Mouse (Mus musculus) layer of hippocampus, postnatal 36 days (tissue): ENCODE data around the gene Sptssb. TPM values are rescaled to one million over a fixed set of nuclear protein-coding genes. Genes with fewer than 3 reads are reported as not detected.

Experiments used
- DNase-seq, 2 experiments: peaks; one replicate each; pipeline ENCODE4 v3.0.0; 2022
- total RNA-seq, 2 experiments: library from RNA; stranded (reverse); gene quantifications; 2 replicates each; pipeline ENCODE4 v1.2.3; 2021

Gene Sptssb
- total RNA-seq, 2 experiments from 2014 or later: 1.3 to 2.3 TPM

DNA sequence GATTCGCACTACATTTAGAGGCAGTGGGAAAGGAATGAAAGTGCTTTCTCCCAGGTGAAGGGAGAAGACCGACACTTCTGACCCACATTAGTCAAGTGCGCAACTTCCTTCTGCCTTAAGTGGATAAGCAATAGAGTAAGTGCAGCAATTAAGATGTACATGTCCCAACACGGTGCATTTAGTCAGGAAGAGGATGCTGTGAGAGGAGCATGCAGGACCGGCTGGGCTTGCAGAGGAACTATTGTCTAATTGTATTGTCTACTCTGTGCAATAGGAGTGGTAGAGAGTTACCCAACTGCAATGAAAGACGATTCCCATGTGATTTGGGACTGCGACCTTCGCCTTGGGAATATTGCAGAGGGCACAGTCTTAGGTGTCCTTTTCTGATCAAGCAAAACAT lies 30.2 kb downstream of the Sptssb start:
- DNase-seq: no peak

DNA sequence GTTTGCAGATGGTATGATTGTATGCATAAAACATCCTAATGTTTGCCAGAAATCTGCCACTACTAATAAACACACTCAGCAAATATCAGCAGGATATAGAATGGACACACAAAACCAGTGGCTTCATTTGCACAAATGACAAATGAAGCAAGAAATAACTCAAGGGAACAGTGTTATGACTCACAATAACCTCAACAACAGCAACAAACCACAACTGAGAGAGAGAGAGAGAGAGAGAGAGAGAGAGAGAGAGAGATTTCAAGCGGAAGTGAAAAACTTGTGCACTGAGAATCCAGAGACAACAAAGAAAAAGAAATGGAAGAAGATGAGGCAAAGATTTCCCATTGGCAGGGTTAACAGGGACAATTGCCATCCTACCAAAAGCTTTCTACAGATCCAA lies 35.2 kb downstream of the Sptssb start:
- no peak for DNase-seq

DNA sequence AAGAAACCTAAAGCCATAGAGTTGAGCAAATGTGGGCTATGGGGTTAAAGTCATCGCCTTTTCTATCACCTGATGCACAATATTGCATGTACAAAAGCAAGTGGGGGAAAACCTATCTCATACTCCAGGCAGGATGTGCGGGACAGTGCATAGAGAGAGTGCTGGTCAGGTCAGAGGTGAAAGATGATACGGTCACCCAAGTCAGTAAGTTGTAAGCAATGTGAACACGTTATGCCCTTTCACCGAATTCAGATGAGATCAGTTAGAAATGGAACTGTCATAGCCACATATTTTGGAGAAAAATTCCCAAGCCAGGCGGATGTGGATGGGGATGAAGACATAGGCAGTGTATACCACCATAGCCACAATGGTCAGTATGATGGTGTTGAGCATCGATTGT lies 39.1 kb downstream of the Sptssb start:
- no peak for DNase-seq

DNA sequence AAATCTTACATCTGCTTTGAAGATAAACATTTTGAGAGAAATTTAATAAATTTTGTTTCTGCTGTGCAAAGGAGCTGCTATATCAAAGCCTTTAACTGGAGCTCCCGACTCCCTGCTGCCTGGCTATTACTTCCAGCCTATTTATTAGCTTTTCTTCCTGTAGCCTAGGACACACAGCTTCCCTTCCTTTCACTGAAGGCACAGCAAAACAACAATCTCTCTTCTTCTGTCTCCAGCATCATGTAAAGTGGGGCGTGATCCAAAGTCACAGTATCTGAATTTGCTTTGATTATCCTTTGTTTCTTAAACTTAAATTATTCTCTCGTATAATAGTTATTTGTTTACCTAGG lies 39.9 kb downstream of the Sptssb start:
- no peak for DNase-seq

DNA sequence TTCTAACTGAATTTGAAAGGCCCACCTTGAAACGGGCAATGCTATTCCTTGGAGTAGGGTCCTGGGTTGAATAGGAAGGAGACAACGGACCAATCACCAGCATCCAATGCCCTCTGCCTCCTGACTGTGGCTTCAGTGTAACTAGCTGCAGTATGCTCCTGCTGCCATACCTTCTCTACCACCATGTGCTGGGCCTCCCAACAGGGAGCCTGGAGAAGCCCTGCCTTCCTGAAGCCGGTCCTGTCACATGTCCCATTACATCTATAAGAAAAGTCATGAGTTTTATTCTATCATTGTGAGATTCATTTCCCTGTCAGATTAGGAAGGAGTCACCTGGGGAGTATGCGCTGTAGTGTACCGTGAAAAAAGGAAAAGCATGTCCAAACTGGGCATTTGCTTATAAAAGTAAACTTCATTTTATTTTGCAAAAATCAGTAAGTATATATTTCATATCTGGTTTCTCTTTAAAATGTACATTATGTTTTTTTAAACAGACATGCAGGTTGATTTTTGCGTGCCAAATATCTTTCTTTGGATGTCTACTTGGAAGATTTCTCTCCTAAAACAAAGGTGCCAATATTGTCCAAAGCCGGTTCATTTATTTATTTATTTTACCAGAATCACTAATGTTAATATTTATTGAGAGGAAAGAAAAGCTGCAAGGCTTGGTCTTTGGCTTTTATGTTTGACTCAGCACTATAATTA lies 40.4 kb downstream of the Sptssb start:
- DNase-seq: no peak

DNA sequence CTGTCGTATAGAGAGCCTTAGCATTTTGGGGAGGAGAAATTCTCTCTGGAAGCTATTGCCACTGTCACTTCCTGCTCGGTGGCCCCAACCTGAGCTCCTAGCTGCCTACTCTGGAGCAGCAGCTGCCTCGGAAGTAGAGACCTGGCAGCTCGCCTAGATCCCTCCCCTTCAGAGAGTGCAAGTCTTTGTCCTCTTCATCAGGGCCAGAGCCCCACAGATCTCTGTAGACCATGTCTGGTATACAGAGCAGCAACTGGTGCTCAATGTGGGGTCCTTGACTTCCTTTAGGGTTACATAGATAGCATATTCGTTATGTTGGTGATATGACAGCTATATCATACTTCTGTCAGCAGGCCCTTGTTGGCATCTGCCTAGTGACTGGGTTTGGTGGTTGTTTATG lies 41.3 kb downstream of the Sptssb start:
- DNase-seq: no peak

DNA sequence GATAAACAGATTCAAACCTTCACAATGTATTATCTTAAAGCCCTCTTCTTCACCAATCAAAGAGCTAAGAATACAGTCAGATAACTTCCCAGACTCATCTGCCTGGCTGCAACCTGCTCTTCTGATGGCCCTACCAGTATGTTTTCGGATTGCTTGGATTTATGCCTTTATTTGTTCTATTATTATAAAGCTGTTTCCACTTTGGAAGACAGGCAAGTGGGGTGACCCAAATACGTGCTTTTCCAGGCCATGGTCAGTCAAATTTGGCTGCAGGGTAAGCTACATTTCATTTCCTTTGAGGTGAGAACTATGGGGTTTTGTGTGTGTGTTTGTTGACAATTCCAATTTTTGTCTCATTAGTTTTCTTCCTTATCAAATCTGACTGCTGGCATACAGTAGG lies 43.2 kb downstream of the Sptssb start:
- no peak for DNase-seq

DNA sequence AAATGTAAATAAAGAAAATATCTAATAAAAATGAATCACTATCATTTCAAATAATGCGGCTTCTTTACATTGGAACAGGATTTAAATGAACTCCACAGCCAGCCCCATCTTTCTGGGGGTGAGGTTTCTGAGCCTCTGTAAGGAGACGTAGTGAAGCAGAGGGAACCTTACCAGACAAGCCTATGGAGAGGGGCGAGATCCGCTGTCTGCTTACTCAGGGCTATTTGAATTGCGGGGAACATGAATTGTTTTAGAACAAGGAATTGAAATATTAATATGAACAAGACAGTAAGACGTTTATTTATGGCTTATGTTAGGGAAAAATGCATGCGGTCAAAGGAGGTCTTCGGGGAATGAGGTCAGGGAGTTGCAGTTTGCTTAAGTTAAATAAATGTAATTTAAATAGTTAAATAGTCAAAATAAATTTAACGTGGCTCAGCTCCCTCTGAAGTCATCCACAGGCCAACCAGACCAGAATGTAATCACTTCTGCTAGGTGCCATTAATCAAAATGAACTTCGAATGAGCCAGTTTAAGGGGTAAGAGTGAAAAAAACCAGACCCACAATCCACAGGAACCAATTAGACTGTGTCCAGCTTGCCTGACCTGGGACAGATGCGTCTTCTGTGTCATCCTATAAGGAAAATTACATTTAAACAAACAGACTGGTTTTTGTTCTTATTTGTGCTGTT lies 46.6 kb downstream of the Sptssb start:
- no peak for DNase-seq

DNA sequence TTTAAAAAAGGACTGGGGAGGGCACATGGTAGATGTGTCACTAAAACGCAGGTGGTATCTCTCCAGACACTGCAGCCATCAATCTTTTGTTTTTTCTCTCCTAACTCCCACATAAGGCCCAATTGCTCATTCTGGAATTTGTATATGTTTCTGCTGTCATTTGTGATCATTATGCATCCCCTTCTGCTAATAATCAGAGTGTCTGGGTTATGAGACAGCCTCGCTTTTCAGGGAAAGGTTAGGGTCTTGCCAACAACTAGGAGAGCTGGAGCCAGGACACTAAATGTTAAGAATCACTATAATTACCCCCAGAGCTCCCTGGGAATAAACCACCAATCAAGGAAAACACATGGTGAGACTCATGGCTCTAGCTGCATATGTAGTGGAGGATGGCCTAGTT lies 47.3 kb downstream of the Sptssb start:
- no peak for DNase-seq

DNA sequence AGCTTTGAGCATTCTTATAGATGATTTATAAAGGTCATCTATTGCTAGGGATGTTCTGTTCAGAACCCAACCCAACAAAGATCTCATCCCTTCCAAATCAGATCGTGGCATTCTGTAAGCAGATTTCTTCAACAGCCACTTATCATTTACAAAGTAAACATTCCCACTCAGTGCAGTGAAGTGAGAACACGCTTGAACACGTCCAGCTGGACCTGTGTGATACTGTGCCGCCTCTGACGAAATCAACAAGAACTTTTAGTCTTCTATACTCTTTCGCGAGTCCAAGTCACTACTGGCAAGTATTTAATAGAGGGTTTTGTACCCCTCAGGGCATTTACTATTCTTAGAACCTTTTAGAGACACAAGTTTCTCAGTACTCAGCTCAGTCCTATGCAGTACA lies 51.3 kb downstream of the Sptssb start:
- no peak for DNase-seq

DNA sequence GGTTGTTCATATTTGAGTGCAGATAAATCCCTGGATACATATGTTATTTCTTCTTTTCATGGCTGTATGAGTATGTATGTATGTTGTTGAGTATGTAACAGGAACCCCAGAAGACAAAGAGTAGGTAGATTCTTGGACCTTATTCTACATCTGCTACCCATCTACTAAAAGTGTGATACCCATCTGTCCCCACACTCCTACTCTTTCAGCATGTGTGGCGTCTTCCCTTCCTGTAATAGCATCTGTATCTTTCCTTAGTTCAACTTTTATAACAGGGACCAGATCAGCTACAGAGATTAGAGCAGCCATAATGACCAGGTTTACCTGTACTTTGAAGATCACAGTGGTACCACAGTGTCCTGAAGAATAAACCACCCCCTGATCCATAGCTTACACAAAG lies 56.6 kb downstream of the Sptssb start:
- DNase-seq: no peak

DNA sequence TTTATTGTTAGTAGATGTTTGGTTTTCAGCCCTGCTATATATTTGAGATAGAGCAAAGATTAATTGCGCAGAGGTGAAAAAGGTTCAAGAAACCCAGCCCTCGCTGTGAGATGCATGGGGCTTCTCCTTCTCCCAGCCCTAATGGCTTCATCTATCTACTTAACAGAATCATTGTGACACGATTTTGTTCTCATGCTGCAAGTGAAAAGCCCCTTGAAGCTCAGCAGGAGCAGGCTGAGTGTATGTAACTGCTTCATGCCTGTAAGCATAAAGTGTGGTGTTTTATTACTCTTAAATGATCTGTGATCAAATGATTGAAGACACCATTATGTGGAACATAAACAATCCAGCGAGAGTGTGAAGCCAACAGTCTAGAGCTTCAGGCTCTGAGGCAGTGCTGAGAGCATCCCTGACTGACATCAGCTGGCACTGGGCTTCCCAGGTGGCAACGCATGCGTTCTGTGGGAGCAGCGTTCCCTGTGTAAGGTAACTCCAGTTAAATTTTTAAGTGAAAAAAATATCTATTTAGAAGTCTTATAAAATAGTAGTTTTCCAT lies 58.8 kb downstream of the Sptssb start:
- no peak for DNase-seq

DNA sequence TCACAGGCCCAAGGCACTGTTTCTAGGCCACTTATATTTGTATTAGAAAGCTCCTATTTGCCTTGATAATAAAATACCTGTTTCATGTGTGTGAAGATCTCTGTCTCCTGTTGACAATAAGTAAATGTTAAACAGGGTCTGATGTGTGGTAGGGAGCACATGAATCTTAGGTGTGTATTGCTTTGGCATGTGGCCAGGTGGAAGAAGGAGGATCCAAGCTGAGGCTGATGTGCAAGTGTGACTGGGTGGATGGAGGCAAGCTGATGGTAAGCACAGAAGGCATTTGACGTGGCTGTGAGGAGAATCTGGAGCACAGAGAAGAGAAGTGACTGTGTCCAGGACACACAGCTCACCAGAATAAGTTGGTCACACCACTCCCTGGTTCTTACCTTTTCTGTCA lies 60.6 kb downstream of the Sptssb start:
- no peak for DNase-seq

DNA sequence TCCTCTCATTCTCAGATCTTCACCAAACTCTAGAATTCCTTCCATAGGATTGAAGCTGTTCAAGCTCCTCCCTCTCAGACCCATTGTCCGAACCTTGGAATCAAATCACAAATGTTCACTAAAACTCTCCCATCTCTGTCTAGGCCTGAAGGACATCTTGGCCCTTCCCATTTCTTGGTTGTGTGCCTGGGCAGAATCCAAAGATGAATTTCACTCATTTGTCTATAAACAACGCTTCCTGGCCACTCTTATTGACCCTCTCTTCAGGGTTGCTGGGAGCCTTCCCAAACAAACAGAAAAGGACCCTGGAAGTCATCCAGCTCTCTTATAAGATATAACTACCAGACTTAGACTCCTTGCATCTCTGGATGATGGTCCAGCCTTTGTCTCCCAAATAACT lies 61.8 kb downstream of the Sptssb start:
- DNase-seq: no peak

DNA sequence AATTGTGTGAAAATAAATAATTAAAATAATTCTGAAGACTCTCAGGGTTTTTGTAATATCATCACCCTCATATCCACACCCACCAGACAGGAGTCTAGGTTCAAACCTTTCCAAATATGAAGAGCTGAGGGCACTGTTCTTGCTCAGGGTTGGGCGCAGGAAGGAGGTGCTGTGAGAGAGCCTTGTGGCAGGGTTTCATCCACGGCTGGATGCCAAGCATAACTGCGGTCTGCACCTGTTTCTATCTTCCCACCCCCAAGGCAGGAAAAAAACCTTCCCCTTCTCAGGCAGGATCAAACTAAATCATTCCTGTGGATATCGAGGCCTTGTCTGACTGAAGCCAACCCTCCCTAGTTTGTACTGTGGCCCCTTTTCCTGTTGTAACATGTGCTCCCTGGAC lies 62.2 kb downstream of the Sptssb start:
- no peak for DNase-seq

DNA sequence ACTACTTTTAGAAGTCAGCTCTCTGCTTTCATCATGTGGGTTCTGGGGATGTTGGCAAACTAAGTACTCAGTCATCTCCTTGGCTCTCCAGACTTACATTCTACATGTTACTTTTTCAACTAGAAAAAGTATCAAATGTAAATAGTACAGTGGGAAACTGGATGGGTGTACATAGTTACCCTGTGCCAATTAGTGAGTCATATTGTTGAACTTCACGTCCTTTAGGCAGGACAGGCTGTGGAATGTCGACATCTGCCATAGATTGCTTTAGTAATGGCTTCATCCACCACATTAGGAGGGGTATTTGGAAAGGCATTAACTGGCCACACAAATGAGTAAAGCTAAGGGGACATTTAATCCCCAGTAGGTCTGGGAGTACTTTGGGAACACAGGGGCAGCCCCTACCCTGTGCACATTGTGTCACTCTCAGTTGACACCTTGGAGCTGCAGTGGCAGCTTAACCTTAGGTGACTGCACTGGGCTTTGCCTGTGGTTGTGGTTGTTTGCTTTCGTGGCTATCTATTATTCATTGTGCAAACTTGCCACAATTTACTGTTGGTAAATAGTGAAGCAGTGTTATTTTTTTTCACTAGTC lies 66.8 kb downstream of the Sptssb start:
- no peak for DNase-seq

DNA sequence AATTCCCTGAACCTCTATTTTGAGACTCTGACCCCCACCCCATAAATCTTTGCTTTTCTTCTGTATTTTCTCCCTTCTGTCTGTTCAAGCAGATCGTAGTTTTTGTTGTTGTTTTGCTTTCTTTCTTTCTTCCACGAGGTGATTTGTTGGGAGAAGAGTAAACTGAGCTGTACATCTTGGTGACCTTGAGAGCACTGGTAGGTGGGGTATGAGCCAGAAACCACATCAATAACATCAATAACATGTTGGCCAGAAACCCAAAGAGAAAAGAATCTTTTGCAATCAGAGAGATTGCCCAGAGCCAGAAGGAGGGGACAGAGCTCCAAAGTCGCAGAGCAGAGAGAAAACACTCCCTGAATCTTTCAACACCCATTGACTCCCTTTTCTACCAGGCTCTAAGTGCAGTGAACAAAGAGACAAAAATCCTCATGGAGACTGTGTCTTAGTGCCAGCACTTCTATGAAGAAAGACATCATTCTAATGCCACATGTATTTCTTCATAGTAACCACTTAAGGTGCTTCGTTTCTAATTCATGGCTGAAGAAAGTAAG lies 80.4 kb downstream of the Sptssb start:
- no peak for DNase-seq

DNA sequence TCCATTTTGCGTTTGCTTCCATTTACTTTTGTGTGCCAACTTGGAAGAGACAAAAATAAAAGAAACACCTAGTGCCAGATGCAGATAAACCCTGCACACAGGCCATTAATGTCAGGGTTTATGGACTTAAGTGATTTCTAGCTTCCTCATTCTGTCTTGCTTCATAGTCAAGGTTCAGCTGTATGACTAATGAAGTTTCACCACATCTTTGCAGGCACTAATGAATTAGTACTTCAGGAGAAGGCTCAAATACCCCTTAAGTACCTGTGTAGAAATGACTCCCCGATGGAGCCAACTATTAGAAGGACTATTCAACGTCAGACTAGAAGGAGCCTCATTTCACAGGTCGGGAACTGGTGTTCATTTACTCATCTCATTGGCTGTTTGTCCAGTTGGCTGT lies 86.4 kb downstream of the Sptssb start:
- DNase-seq: no peak

Other genes with a start within 250 kb of the Sptssb start
- 10 to 100 TPM; 57.9 to 58.4 TPM for gene Nmd3, start 138.0 kb downstream of the Sptssb start, total RNA-seq
- gene Otol1, start 147.7 kb upstream of the Sptssb start, total RNA-seq: not detected